Mouse (Mus musculus) thymus, adult 2 months (tissue): ENCODE measurements around the gene Pfkfb3.

Experiments
- CTCF ChIP-seq: fragments of 200-500 bp; IDR thresholded peaks from 2 replicates; pipeline ENCODE4 v1.5.1; 2012; ENCODE audit warnings: mild to moderate bottlenecking, control low read depth, low read length, moderate library complexity, borderline replicate concordance; ENCODE audit not compliant: control insufficient read depth, poor library complexity, insufficient read depth; ENCODE audit errors: extremely low read depth
- POLR2A ChIP-seq: fragments of 200-500 bp; IDR thresholded peaks from 2 replicates; pipeline ENCODE4 v1.6.1; 2012; ENCODE audit warnings: mild to moderate bottlenecking, low read length, control low read depth, moderate library complexity; ENCODE audit not compliant: control insufficient read depth, poor library complexity, insufficient read depth; ENCODE audit errors: extremely low read depth

GRCm38 (mm10) chr2:11596690-11597089, 42.8 kb upstream of the Pfkfb3 start:
- TF ChIP-seq POLR2A (no peak), CTCF (no peak)
